Mouse (Mus musculus): Measurements from ENCODE around the gene Tapt1.

- TF ChIP-seq CTCF (IDR thresholded peaks at IDR 0.05; ENCODE audit: low read depth, low read length) (no peak), POLR2A (IDR thresholded peaks at IDR 0.05; ENCODE audit: insufficient read depth, low read length) (no peak)
Observed at GRCm38 (mm10) chr5:44255756-44256398, 29.5 kb upstream of the Tapt1 start.
